Mouse (Mus musculus): ENCODE results near the gene Ano8.
A peak's percentile ranks its signal among the peaks of the same experiment; 100 is the strongest.

Gene Ano8

DNA sequence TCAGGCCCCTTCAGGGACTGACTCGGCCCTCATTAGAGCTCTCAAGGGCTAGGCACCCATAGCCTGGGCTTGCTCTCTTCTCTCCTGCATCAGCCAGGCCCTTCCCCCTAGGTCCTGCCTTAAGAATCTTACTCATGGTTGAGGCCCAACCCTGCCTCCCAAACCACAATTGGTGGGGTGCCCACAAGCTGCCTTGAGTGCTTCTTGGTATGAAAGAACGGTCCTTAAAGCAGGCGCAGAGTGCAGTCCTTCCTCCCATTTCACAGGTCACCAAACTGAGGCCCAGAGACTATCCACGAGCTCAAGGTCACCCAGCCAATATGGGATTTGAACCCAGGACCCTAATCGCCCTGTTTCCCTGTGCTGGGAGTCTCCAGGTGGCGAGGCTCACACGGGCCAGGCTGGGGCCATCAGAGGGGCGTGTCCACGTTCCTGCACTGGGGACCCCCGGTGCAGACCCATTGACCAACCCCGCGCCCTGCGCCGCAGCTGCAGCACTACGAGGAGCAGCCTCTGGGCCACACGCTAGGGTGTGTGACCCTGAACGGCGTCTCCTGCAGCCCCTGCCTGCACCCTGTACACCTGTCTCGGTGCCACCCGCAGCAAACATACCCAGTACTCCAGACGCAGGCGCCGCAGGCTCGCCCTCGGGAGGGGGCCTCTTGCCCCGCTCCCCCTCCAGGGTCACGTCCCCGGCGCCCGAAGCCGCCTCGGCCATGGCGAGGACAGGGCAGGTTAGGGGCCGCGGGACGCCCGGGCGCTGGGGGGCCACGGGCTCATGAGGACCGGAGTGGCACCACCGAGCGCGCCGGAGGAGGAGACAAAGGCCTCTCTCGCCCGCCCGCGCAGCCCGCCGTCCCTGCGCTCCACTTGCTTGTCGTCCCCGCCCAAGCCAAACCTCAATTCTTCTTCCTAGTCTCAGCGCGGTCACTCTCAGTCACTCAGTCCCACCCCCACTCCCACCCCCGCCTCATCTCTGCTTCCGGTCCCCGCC is at the start of gene Ano8:
TSS of gene Ano8 (minus strand) at position 822 of the 994 bp plus-strand sequence.
- peak; percentile 84 for DNase-seq (ENCODE audit: low read depth, low spot score)

DNA sequence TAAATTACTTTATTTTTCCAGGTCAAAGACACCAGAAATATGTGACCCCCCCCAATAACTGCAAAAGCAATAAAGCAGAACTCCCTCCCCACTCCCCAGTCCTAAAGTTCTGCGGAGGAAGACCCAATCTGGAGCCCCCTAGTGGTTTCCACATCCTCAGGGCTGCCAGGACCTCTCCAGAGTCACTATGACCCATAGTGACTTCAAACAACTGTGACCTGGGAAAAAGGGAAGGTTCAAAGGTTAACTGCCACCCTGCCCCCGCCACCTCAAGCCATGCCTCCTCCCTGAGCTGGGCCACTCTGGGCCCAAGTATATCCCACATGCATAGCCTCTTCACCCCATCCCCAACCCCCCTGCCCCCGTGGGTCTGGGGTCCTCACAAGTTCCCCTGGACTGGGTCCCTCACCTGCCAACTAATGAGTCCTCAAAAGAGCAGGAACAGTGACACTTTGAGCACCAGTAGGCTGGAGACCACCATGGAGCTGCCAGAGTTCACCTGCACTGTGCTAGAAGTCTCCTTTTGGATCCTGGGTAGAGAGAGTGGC is 48.6 kb upstream of the Ano8 start:
- no peak for DNase-seq (ENCODE audit: low read depth, low spot score)

DNA sequence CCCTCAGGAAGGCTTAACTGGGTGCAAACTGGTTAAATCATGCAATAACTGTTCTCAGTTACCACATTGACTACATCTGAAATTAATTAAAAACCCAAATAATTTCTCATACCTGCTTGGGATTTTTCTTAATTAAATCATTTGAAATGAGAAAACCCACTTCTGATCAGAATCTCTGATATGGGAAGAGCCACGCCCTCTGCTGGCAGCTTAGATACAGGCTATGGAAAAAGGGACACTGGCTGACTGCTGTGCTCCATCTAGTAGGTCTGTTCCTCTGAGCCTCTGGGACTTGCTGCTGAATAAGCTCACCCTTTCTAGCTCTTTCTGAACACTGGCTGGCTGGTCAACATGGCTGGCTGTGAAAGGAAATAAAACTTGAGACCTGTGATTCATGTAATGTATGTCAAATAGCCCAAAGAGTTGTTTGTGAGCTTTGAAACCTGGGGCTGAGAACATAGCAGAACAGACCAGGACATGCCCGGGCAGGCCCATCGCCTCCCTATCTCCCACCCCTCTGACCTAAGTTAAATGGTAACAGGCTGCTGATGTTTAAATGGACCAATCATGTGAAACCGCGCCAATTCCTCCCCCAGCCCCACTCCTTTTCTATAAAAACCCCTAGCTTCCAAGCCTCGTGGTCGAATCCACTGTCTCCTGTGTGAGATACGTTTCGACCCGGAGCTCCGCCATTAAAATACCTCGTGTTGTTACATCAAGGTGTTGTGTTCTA is 45.1 kb upstream of the Ano8 start:
- peak; percentile 48 for DNase-seq (ENCODE audit: low read depth, low spot score)

GRCm38 (mm10) chr8:71528362-71529073 is 42.8 kb upstream of the Ano8 start:
- no peak for DNase-seq (ENCODE audit: low read depth, low spot score)

GRCm38 (mm10) chr8:71527162-71527870 is 41.6 kb upstream of the Ano8 start:
- DNase-seq (ENCODE audit: low read depth, low spot score), result no peak

DNA sequence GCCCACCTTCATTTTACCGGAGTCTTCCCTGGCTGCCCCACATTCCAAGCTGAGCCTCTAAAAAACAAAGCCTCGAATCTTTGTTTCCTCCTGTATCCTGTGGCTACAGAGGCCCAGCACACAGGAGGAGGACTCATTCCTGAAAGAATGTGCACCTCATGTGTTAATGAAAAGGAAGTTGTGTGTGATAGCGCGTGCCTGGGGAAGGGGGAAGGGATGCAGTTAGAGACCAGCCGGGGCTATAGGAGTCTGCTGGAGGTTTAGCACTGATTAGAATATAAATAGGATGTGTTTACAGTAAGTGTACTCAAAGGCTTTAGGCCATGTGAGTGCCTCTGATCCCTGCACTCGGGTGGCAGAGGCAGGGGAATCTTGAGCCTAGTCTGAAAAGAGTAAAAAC is 40.5 kb upstream of the Ano8 start:
- DNase-seq (ENCODE audit: low read depth, low spot score), result no peak

GRCm38 (mm10) chr8:71525226-71526050 is 39.7 kb upstream of the Ano8 start, which contains the start of gene Ccdc194:
Gene Ccdc194, minus strand, starts transcription at chr8:71525711.
- no peak for DNase-seq (ENCODE audit: low read depth, low spot score)

DNA sequence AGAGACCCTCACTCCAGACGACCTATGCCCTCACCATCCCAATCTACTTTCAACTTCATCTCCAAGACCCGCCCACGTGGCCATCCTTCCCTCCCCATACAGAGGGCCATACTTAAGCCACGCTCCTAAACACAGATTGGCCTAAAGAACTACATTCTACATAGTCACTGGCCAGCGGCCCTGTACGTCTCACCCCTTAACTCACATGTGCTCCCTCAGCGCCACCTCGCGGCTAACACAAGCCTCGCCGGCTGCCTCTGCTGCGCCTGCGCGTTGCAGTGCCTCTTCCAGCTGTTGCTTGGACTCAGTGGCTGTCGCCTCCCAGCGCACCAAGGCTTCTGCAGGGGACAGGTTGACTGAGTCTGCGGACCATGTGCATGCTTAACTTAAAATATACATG is 35.9 kb upstream of the Ano8 start:
- DNase-seq (ENCODE audit: low read depth, low spot score), result peak; percentile 95

GRCm38 (mm10) chr8:71519037-71519825 is 33.5 kb upstream of the Ano8 start:
- DNase-seq (ENCODE audit: low read depth, low spot score), result peak; percentile 70

GRCm38 (mm10) chr8:71516786-71517185 is 31.0 kb upstream of the Ano8 start:
- peak; percentile 55 for DNase-seq (ENCODE audit: low read depth, low spot score)

DNA sequence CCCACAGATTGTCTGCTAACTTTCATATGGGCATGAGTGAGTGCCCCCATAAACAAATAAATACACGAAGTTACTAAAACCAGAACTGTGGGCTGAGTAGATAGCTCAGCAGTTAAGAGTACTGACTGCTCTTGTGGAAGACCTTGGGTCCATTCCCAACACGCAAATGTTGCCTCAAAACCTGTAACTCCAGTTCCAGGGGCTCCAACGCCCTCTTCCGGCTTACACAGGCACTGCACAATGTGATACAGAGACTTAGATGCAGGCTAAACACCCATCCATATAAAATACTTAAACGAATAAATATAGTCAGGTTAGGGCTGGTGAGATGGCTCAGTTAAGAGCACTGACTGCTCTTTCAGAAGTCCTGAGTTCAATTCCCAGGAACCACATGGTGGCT is 29.3 kb upstream of the Ano8 start:
- DNase-seq (ENCODE audit: low read depth, low spot score), result no peak

- DNase-seq (ENCODE audit: low read depth, low spot score), result no peak
Observed at GRCm38 (mm10) chr8:71513018-71513754, 27.4 kb upstream of the Ano8 start.

- DNase-seq (ENCODE audit: low read depth, low spot score), result no peak
Observed at GRCm38 (mm10) chr8:71511644-71512043, 25.9 kb upstream of the Ano8 start, which contains the start of gene Plvap. Gene Plvap, minus strand, starts transcription at chr8:71511752.

- DNase-seq (ENCODE audit: low read depth, low spot score), result no peak
Observed at GRCm38 (mm10) chr8:71509316-71509715, 23.6 kb upstream of the Ano8 start.

GRCm38 (mm10) chr8:71507589-71508104 is 21.9 kb upstream of the Ano8 start:
- DNase-seq (ENCODE audit: low read depth, low spot score), result peak; percentile 93

DNA sequence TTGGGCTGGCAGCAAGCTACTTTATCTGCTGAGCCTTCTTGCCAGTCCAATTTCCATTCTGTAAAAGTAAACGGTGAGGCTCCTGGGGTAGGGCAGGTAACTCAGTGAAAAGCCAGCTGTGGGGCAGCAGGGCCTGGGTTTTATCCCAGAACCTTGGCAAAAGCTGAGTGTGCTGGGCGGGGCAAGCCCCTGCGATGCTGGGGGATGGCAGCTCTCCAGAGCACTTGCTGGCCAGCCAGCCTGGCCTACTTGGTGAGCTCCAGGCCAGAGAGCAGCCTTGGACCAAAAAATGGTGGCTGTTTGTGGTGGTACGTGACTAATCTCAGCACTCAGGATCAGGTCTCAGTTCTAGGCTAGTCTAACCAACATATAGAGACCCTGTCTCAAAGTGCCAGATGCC is 20.2 kb upstream of the Ano8 start:
- DNase-seq (ENCODE audit: low read depth, low spot score), result no peak

DNA sequence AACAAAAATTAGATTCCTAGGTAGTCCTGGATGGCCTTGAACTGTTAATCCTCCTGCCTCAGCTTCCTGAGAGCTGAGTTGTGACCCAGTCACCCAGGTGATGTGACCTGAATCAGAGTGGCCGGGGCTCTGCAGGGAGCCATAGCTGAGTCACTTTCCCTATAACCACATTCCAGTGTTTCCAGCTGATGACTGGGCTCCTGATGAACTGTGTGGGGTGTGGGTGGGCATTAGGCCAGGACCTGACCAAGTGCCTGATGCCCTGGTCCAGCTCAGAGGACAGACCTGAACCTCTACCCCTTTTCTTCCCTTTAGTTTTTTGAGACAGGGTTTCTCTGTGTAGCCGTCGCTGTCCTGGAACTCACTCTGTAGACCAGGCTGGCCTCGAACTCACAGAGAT is 19.6 kb upstream of the Ano8 start:
- DNase-seq (ENCODE audit: low read depth, low spot score), result no peak

GRCm38 (mm10) chr8:71504349-71504748 is 18.6 kb upstream of the Ano8 start:
- no peak for DNase-seq (ENCODE audit: low read depth, low spot score)
